Mouse (Mus musculus): ENCODE measurements around the gene Olfr1371.

DNA sequence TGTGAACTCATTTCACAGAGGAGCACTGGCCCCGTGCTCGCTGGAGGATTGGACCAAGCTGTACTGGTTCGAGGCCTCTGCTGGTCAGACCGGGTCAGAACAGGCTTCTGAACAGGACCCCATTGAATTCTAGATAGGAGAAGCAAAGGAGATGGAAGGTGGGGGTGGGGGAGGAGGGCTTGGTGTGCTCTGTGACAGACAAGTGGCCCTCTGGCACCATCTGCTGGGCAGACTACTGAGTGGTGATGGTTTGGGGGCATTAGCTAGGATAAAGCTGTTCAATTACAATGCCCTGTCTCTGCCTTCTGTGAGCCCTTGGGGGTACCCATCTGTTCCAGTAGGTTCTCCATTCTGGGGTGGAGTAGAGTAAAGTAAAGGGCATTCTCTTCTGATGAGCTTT is 6.5 kb upstream of the Olfr1371 start:
- TF ChIP-seq ZNF384 (IDR thresholded peaks at IDR 0.05; ENCODE audit: low read depth, low read length): no peak
- no peak for TF ChIP-seq MAFK (IDR thresholded peaks at IDR 0.05; ENCODE audit: insufficient read depth, low read depth, low read length)
- TF ChIP-seq CHD2 (IDR thresholded peaks at IDR 0.05; ENCODE audit: low read depth, low read length): no peak
- no peak for TF ChIP-seq HCFC1 (IDR thresholded peaks at IDR 0.05; ENCODE audit: borderline replicate concordance, insufficient read depth, low read length)
